Mouse (Mus musculus) kidney, embryonic 15.5 days (tissue): ENCODE measurements at regions not wholly inside any gene's neighbourhood (a gene's known extent, or its start where the extent isn't known, plus 50 kb on each side); places are given as distances from the start of the nearest gene placed in this dataset.
"Not testable (repeated sequence)": the region's sequence is repeated elsewhere in the genome, so short reads cannot be mapped to it uniquely, and the experiment has no call there.

Source experiments
- ATAC-seq: fragments of 200-750 bp; cut with Nextera tagmentation; replicated peaks from 2 replicates; pipeline ENCODE4 v1.8.0; 2017; ENCODE audit warnings: moderate TSS enrichment; ENCODE audit not compliant: low FRiP score
- H3K27ac ChIP-seq: fragments of 300-500 bp; sonication (generic); 2 replicates; pipeline ENCODE4 v1.5.1; 2015; ENCODE audit warnings: mild to moderate bottlenecking, inconsistent platforms
- H3K27me3 ChIP-seq: fragments of 300-500 bp; sonication (generic); 2 replicates; pipeline ENCODE4 v1.6.1; 2015; ENCODE audit warnings: inconsistent platforms
- H3K36me3 ChIP-seq: fragments of 300-500 bp; sonication (generic); 2 replicates; pipeline ENCODE4 v1.6.1; 2015; ENCODE audit warnings: inconsistent platforms
- H3K4me1 ChIP-seq: fragments of 300-500 bp; sonication (generic); 2 replicates; pipeline ENCODE4 v1.6.1; 2015; ENCODE audit warnings: inconsistent platforms
- H3K4me2 ChIP-seq: fragments of 300-500 bp; sonication (generic); 2 replicates; pipeline ENCODE4 v1.6.1; 2015; ENCODE audit warnings: moderate library complexity, mild to moderate bottlenecking, inconsistent platforms
- H3K4me3 ChIP-seq: fragments of 300-500 bp; sonication (generic); replicated peaks from 2 replicates; pipeline ENCODE4 v1.5.1; 2015; ENCODE audit warnings: mild to moderate bottlenecking, inconsistent platforms
- H3K9ac ChIP-seq: fragments of 300-500 bp; sonication (generic); 2 replicates; pipeline ENCODE4 v1.6.1; 2015; ENCODE audit warnings: mild to moderate bottlenecking, inconsistent platforms
- H3K9me3 ChIP-seq: fragments of 300-500 bp; sonication (generic); replicated peaks from 2 replicates; pipeline ENCODE4 v1.6.1; 2016; ENCODE audit warnings: inconsistent platforms
- WGBS: fragments of 180-500 bp; shearing (Covaris S2); methylation state at CpG from one replicate; pipeline ENCODE4 v1.1.7; 2015; ENCODE audit warnings: mixed read lengths; 5-methylcytosine and 5-hydroxymethylcytosine counted together

GRCm38 (mm10) chr15:5839963-5840362 is 459.6 kb upstream of the Dab2 start:
- H3K4me1 ChIP-seq, result no peaks in the 10 kb centered on the region
- no peaks in the 10 kb centered on the region for H3K27me3 ChIP-seq
- H3K27ac ChIP-seq, result no peak overlapping the region
- no peak overlapping the region for H3K9ac ChIP-seq
- 70% methylated on average over 4 of the region's 4 CpGs for WGBS
- no peak for ATAC-seq
- no peaks in the 10 kb centered on the region for H3K9me3 ChIP-seq
- no peaks in the 10 kb centered on the region for H3K36me3 ChIP-seq
- no peak overlapping the region for H3K4me3 ChIP-seq
- H3K4me2 ChIP-seq, result no peak overlapping the region

DNA sequence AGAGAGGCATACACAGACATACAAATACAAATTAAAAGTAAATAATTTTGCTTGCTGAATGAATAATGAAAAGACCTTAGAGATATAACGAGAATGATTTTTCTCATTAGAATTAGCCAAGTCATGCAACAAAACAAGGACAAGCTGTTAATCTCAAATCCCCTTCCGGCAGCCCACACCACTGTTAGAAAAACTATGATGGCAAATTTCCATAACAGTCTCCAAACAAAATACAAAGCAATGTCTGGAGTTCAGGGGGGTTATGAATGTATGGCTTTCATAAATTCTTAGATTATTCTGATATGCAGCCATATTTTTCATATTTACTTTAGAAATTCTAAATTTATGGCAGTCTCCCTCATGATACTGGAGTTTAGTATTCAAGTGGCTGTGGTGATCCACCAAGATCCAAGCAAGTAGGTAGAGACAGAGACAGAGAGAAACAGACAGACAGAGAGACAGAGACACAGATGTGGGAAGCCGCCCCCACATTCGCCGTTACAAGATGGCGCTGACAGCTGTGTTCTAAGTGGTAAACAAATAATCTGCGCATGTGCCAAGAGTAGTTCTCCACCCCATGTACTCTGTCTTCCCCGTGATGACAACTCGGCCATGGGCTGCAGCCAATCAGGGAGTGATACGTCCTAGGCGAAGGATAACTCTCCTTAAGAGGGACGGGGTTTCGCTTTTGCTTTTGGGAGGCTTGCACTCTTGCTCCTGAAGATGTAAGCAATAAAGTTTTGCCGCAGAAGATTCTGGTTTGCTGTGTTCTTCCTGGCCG is 458.0 kb upstream of the Dab2 start:
- not testable (repeated sequence) for H3K27ac ChIP-seq, H3K27me3 ChIP-seq, H3K4me3 ChIP-seq, H3K9me3 ChIP-seq, H3K36me3 ChIP-seq, H3K9ac ChIP-seq, H3K4me2 ChIP-seq, ATAC-seq, H3K4me1 ChIP-seq
- 90% methylated on average over 15 of the region's 15 CpGs for WGBS

DNA sequence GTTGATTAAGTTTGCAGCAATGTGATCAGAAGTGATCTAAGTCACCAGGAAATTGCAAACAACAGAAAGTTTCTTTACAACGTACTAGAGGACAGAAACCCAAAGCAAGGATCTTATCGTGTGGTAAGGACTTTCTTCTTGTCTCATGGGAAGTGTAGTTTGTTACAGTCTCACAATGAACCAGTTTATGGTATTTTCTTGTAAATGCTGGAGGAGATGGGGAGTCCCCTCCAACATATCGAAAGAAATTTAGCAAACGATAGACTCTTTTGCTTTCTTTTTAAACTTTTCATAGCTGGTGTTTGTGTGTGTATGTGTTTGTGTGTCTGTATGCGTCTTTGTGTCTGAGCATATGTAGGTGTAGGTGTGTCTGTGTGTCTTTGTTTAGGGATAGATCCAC is 453.0 kb upstream of the Dab2 start:
- H3K9ac ChIP-seq, result no peak overlapping the region
- no peaks in the 10 kb centered on the region for H3K4me1 ChIP-seq
- H3K4me2 ChIP-seq, result no peak overlapping the region
- H3K27me3 ChIP-seq, result no peaks in the 10 kb centered on the region
- 91% methylated on average over 5 of the region's 5 CpGs for WGBS
- H3K36me3 ChIP-seq, result no peaks in the 10 kb centered on the region
- no peak for ATAC-seq
- H3K4me3 ChIP-seq, result no peak overlapping the region
- no peak overlapping the region for H3K27ac ChIP-seq
- H3K9me3 ChIP-seq, result no peaks in the 10 kb centered on the region

GRCm38 (mm10) chr15:5847413-5848100 is 452.0 kb upstream of the Dab2 start:
- H3K9me3 ChIP-seq, result no peaks in the 10 kb centered on the region
- H3K27ac ChIP-seq, result no peak overlapping the region
- no peak overlapping the region for H3K9ac ChIP-seq
- H3K36me3 ChIP-seq, result no peaks in the 10 kb centered on the region
- WGBS, result 90% methylated on average over 3 of the region's 3 CpGs
- no peak for ATAC-seq
- H3K4me3 ChIP-seq, result no peak overlapping the region
- H3K27me3 ChIP-seq, result no peaks in the 10 kb centered on the region
- no peak overlapping the region for H3K4me2 ChIP-seq
- no peaks in the 10 kb centered on the region for H3K4me1 ChIP-seq

GRCm38 (mm10) chr15:5852523-5852922 is 447.1 kb upstream of the Dab2 start:
- Histone ChIP-seq H3K4me3 (no peak overlapping the region), H3K36me3 (no peaks in the 10 kb centered on the region), H3K4me1 (no peaks in the 10 kb centered on the region), H3K27me3 (no peaks in the 10 kb centered on the region), H3K4me2 (no peak overlapping the region), H3K9me3 (no peaks in the 10 kb centered on the region), H3K27ac (no peak overlapping the region), H3K9ac (no peak overlapping the region)
- no peak for ATAC-seq
- WGBS, result 71% methylated on average over 3 of the region's 3 CpGs

- Histone ChIP-seq H3K27ac (no peak overlapping the region), H3K4me2 (no peak overlapping the region), H3K9me3 (no peaks in the 10 kb centered on the region), H3K27me3 (no peaks in the 10 kb centered on the region), H3K4me1 (no peaks in the 10 kb centered on the region), H3K9ac (no peak overlapping the region), H3K36me3 (no peaks in the 10 kb centered on the region), H3K4me3 (no peak overlapping the region)
- 52% methylated on average over 12 of the region's 12 CpGs for WGBS
- no peak for ATAC-seq
Observed at GRCm38 (mm10) chr15:5869289-5869688, 430.3 kb upstream of the Dab2 start.

- WGBS, result 74% methylated on average over 2 of the region's 2 CpGs
- no peak for ATAC-seq
- Histone ChIP-seq H3K4me2 (no peak overlapping the region), H3K9me3 (no peaks in the 10 kb centered on the region), H3K27ac (no peak overlapping the region), H3K4me3 (no peak overlapping the region), H3K9ac (no peak overlapping the region), H3K27me3 (no peaks in the 10 kb centered on the region), H3K4me1 (no peaks in the 10 kb centered on the region), H3K36me3 (no peaks in the 10 kb centered on the region)
Observed at GRCm38 (mm10) chr15:5869866-5870265, 429.7 kb upstream of the Dab2 start.

GRCm38 (mm10) chr15:5872042-5872441 is 427.5 kb upstream of the Dab2 start:
- Histone ChIP-seq H3K27ac (no peak overlapping the region), H3K4me3 (no peak overlapping the region), H3K4me1 (no peaks in the 10 kb centered on the region), H3K27me3 (no peaks in the 10 kb centered on the region), H3K9ac (no peak overlapping the region), H3K36me3 (no peaks in the 10 kb centered on the region), H3K4me2 (no peak overlapping the region), H3K9me3 (no peaks in the 10 kb centered on the region)
- WGBS, result 75% methylated on average over 3 of the region's 3 CpGs
- no peak for ATAC-seq

GRCm38 (mm10) chr15:5877749-5878148 is 421.8 kb upstream of the Dab2 start:
- H3K9ac ChIP-seq, result no peak overlapping the region
- H3K9me3 ChIP-seq, result no peaks in the 10 kb centered on the region
- H3K27me3 ChIP-seq, result no peaks in the 10 kb centered on the region
- no peaks in the 10 kb centered on the region for H3K36me3 ChIP-seq
- H3K4me1 ChIP-seq, result no peaks in the 10 kb centered on the region
- WGBS, result 86% methylated on average over 5 of the region's 5 CpGs
- no peak for ATAC-seq
- no peak overlapping the region for H3K4me2 ChIP-seq
- no peak overlapping the region for H3K4me3 ChIP-seq
- no peak overlapping the region for H3K27ac ChIP-seq

GRCm38 (mm10) chr15:5891188-5891587 is 408.4 kb upstream of the Dab2 start:
- no peaks in the 10 kb centered on the region for H3K4me1 ChIP-seq
- no peak overlapping the region for H3K4me3 ChIP-seq
- ATAC-seq, result no peak
- no peak overlapping the region for H3K4me2 ChIP-seq
- H3K27ac ChIP-seq, result no peak overlapping the region
- WGBS, result 81% methylated on average over 3 of the region's 3 CpGs
- no peaks in the 10 kb centered on the region for H3K36me3 ChIP-seq
- H3K9me3 ChIP-seq, result no peaks in the 10 kb centered on the region
- H3K27me3 ChIP-seq, result no peaks in the 10 kb centered on the region
- no peak overlapping the region for H3K9ac ChIP-seq

DNA sequence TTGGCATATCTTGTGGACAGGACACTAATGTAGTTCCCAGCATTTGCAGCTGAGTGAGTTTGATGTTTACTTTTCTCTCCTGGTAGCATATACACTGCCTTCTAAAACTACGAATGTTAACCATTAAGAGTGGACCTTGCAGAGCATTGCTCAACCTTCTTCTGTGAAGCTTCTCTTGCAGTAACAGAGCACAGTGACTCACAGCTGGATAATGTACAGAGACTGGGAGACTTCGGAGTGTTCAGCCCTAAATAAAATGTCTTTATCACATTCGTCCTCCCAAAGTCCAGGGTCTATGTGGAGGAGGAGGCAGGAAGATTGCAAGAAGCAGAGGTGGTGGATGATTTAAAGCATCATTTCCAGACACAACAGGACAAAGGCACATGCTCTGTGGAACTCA is 407.6 kb upstream of the Dab2 start:
- Histone ChIP-seq H3K9ac (no peak overlapping the region), H3K4me1 (no peaks in the 10 kb centered on the region), H3K4me2 (no peak overlapping the region), H3K36me3 (no peaks in the 10 kb centered on the region), H3K4me3 (no peak overlapping the region), H3K27ac (no peak overlapping the region), H3K9me3 (no peaks in the 10 kb centered on the region), H3K27me3 (no peaks in the 10 kb centered on the region)
- no peak for ATAC-seq
- 40% methylated on average over 3 of the region's 3 CpGs for WGBS

DNA sequence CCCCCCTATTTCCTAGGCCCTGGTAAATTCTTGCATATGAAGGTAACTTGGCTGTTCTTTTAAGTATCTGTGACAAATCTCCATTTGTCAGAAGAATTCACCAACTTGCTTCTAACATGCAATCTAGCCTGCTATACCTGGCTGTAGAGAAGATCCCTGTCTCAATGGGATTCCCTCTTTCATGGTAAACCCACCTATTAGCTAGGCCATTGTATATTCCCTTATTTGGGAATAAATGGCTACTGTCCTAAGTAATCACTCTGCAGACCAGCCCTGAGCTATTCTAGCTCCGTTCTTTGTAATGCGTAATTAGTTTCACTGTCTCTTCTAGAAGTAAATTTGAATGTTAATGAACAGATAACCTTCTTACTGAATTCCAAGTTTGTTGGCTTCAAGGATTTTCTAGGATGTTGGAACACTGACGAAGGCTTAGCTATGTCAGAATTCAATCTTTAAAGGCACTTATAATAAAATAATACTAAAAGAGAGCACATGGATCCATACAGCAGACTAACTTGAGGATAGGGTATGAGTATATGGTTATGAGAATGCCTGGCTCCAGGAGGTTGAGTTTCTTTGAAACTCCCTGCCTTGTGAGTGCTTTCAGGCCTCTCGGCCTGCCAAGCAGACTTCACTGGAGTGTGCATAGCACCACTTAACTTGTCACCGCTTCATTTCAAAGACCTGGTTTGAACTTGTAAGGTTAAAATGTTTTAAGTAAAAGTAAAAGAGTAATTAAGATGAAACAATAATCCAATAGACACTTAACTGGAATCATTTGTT is 403.7 kb upstream of the Dab2 start:
- not testable (repeated sequence) for H3K27ac ChIP-seq, H3K4me1 ChIP-seq, H3K36me3 ChIP-seq, H3K4me2 ChIP-seq, H3K4me3 ChIP-seq, H3K9ac ChIP-seq, ATAC-seq, H3K9me3 ChIP-seq, H3K27me3 ChIP-seq
- WGBS, result 90% methylated on average over 5 of the region's 5 CpGs
